25 mouse cellular contexts compared by ENCODE assay signal in genomic region chr9:27557886-27558285, GRCm38 (mm10).
"Had no signal": no experiment of that assay in that cellular context is flagged by ENCODE, and none has a peak within 500 bp of the region (broad histone marks: within the 10 kb centered on the region; RNA-seq: fewer than 3 reads in every experiment).

No protein-coding gene starts in this region.

- ATAC-seq: hindbrain, postnatal 0 days; intestine, embryonic 16.5 days; liver, embryonic 12.5 days had no signal

- H3K27me3 ChIP-seq: heart, embryonic 13.5 days; heart, embryonic 15.5 days; hindbrain, embryonic 13.5 days; hindbrain, embryonic 15.5 days; liver, embryonic 12.5 days had no signal

- DNase-seq: gastrocnemius, postnatal 14 days; gastrocnemius, postnatal 36 days; heart, adult 11 months; heart, adult 2 months; heart, postnatal 14 days; heart, postnatal 36 days; kidney, adult 11 months; kidney, adult 2 months; kidney, adult 9 months; kidney, postnatal 10 days; kidney, postnatal 25 days; kidney, postnatal 4 days; liver had no signal

- H3K9me3 ChIP-seq: heart, embryonic 13.5 days; heart, embryonic 15.5 days; hindbrain, embryonic 15.5 days; limb, embryonic 10.5 days; limb, embryonic 12.5 days; liver, embryonic 12.5 days had no signal

- H3K4me2 ChIP-seq: heart, embryonic 11.5 days; heart, embryonic 13.5 days; heart, embryonic 15.5 days; hindbrain, embryonic 13.5 days; hindbrain, embryonic 15.5 days; limb, embryonic 12.5 days; liver, embryonic 12.5 days had no signal

- H3K9ac ChIP-seq: heart, embryonic 13.5 days; heart, embryonic 15.5 days; hindbrain, embryonic 13.5 days; hindbrain, embryonic 15.5 days; limb, embryonic 12.5 days; liver, embryonic 12.5 days; liver, embryonic 14.5 days had no signal

- H3K36me3 ChIP-seq: heart, embryonic 13.5 days; heart, embryonic 15.5 days; hindbrain, embryonic 13.5 days; hindbrain, embryonic 15.5 days; limb, embryonic 10.5 days; limb, embryonic 12.5 days; liver, embryonic 12.5 days had no signal

- H3K4me3 ChIP-seq: heart, adult 2 months; heart, embryonic 13.5 days; heart, embryonic 15.5 days; hindbrain, embryonic 13.5 days; hindbrain, embryonic 15.5 days; layer of hippocampus, adult 2 months; limb, embryonic 10.5 days; limb, embryonic 12.5 days; liver, embryonic 12.5 days had no signal

- H3K4me1 ChIP-seq: heart, embryonic 15.5 days; limb, embryonic 10.5 days; limb, embryonic 12.5 days; liver, embryonic 12.5 days had no signal

- H3K27ac ChIP-seq: heart, adult 2 months; heart, embryonic 13.5 days; heart, embryonic 15.5 days; hindbrain, embryonic 13.5 days; hindbrain, embryonic 15.5 days; hindbrain, postnatal 0 days; layer of hippocampus, adult 2 months; limb, embryonic 10.5 days; limb, embryonic 12.5 days; liver, embryonic 12.5 days; liver, embryonic 14.5 days had no signal
